Mouse (Mus musculus): ENCODE results near the gene Pla2g6.

- TF ChIP-seq CTCF (IDR thresholded peaks at IDR 0.05; ENCODE audit: extremely low read depth, insufficient read depth, low read length) (no peak), POLR2A (IDR thresholded peaks at IDR 0.05; ENCODE audit: extremely low read depth, insufficient read depth, low read length) (no peak)
These were observed 23.4 kb downstream of the Pla2g6 start for GRCm38 (mm10) chr15:79304832-79305231.

Measured in cortical plate, adult 2 months (tissue).